8 mouse cellular contexts compared by ENCODE assay signal in the genomic region with DNA sequence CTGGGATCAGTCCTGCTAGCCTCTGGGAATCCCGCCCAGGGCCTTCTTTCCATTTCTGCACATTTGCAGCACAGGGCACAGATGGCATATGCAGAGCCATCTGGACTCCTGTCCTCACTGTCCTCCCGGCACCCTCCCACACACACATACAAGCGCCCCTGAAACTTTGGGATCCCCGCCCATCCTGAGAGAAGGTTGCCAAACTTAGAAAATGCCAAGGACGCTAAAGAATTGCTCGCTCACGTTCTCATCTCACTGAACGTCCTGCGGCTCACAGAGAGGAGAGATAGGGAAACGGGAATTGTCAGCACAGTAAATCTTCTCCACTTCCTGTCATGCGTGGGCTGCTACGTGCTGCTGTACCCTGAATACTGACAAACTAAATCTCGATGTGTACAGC. TPM values are rescaled to one million over a fixed set of nuclear protein-coding genes. Genes with fewer than 3 reads are reported as not detected.
DNase-seq lines count a peak whose midpoint lies in the region; ATAC-seq lines count a peak whose summit lies in the region.

No protein-coding gene starts in this region.

- ATAC-seq in limb, embryonic 13.5 days (ENCODE audit: low FRiP score, low read depth) = no peak

- no peaks in the 10 kb centered on the region for H3K27me3 ChIP-seq in limb, embryonic 13.5 days
- H3K27me3 ChIP-seq in limb, embryonic 10.5 days (ENCODE audit: low read depth, poor library complexity, severe bottlenecking) = no peaks in the 10 kb centered on the region

- H3K4me3 ChIP-seq in limb, embryonic 13.5 days = no peak overlapping the region
- H3K4me3 ChIP-seq in limb, embryonic 10.5 days = no peak overlapping the region

- DNase-seq in limb, embryonic 10.5 days (ENCODE audit: low spot score) = no peak
- peak; percentile 28 for DNase-seq in brain, embryonic 18.5 days (ENCODE audit: low read depth, low spot score)
- peak; percentile 75 to 87 for DNase-seq in frontal cortex, adult 2 months (ENCODE audit: extremely low spot score in 1 of 2, low spot score in 1 of 2)
- DNase-seq in left cerebral cortex, adult 11 months (ENCODE audit: low spot score) = peak; percentile 63
- no peak for DNase-seq in natural killer cell, adult 2 months (ENCODE audit: low spot score in 2 of 2)
- DNase-seq in lung, adult 18-20 months = no peak
- no peak for DNase-seq in heart, adult 18-20 months

- 75% methylated on average over 13 of the region's 13 CpGs for WGBS in limb, embryonic 13.5 days
- WGBS in limb, embryonic 10.5 days = 76% methylated on average over 13 of the region's 13 CpGs

- H3K36me3 ChIP-seq in limb, embryonic 13.5 days = no peaks in the 10 kb centered on the region
- H3K36me3 ChIP-seq in limb, embryonic 10.5 days = peaks cover 9% of the 10 kb centered on the region; the same call in 1 of the 2 replicates

- H3K27ac ChIP-seq in limb, embryonic 13.5 days = no peak overlapping the region
- H3K27ac ChIP-seq in limb, embryonic 10.5 days = no peak overlapping the region

- 0 out of 2 replicates have a peak overlapping the region, but pooled peaks have one; percentile 43 for H3K9ac ChIP-seq in limb, embryonic 13.5 days

- no peaks in the 10 kb centered on the region for H3K9me3 ChIP-seq in limb, embryonic 13.5 days
- H3K9me3 ChIP-seq in limb, embryonic 10.5 days (replicated peaks) = no peaks in the 10 kb centered on the region

- no peaks in the 10 kb centered on the region for H3K4me1 ChIP-seq in limb, embryonic 13.5 days
- H3K4me1 ChIP-seq in limb, embryonic 10.5 days = peaks cover 3% of the 10 kb centered on the region; the same call in 1 of the 2 replicates

- no peak overlapping the region for H3K4me2 ChIP-seq in limb, embryonic 13.5 days (replicated peaks)

RNA-seq across cellular contexts. Expression of gene Nrros, which starts 11.0 kb away (rescaled TPM):
- polyA plus RNA-seq in limb, embryonic 13.5 days (2015; fragmentation: Nextera tagmentation; extraction: Ambion mirVana) = 12.3 and 14.3 TPM in 2 replicates
- 7.5 and 9.7 TPM in 2 replicates for polyA plus RNA-seq in limb, embryonic 10.5 days (2016; fragmentation: Nextera tagmentation; extraction: Ambion mirVana)
- 5.7 and 6.9 TPM in 2 replicates for polyA plus RNA-seq in frontal cortex, adult 2 months (2012; rRNA removed)
- total RNA-seq in heart, adult 18-20 months (2021) = 1 to 10 TPM; 3.6 to 4.9 TPM

RNA-seq across cellular contexts. Expression of gene Bex6, which starts 25.2 kb away (rescaled TPM):
- polyA plus RNA-seq in limb, embryonic 13.5 days (2015; fragmentation: Nextera tagmentation; extraction: Ambion mirVana) = 0.36 TPM in 1 of 2 replicates, not detected in the other
- 0.25 and 0.26 TPM in 2 replicates for polyA plus RNA-seq in limb, embryonic 10.5 days (2016; fragmentation: Nextera tagmentation; extraction: Ambion mirVana)
- not detected in 2 replicates for polyA plus RNA-seq in frontal cortex, adult 2 months (2012; rRNA removed)
- total RNA-seq in heart, adult 18-20 months (2021) = not detected

RNA-seq across cellular contexts. Expression of gene Cep19, which starts 54.8 kb away (rescaled TPM):
- 30.0 and 33.2 TPM in 2 replicates for polyA plus RNA-seq in limb, embryonic 13.5 days (2015; fragmentation: Nextera tagmentation; extraction: Ambion mirVana)
- polyA plus RNA-seq in limb, embryonic 10.5 days (2016; fragmentation: Nextera tagmentation; extraction: Ambion mirVana) = 36.6 and 39.5 TPM in 2 replicates
- 54.8 and 63.1 TPM in 2 replicates for polyA plus RNA-seq in frontal cortex, adult 2 months (2012; rRNA removed)
- total RNA-seq in heart, adult 18-20 months (2021) = 10 to 100 TPM; 10.1 to 10.4 TPM

RNA-seq across cellular contexts. Expression of gene Pigx, which starts 54.9 kb away (rescaled TPM):
- 124 and 126 TPM in 2 replicates for polyA plus RNA-seq in limb, embryonic 13.5 days (2015; fragmentation: Nextera tagmentation; extraction: Ambion mirVana)
- 147 and 150 TPM in 2 replicates for polyA plus RNA-seq in limb, embryonic 10.5 days (2016; fragmentation: Nextera tagmentation; extraction: Ambion mirVana)
- 29.8 and 30.9 TPM in 2 replicates for polyA plus RNA-seq in frontal cortex, adult 2 months (2012; rRNA removed)
- 10 to 100 TPM; 16.7 to 16.9 TPM for total RNA-seq in heart, adult 18-20 months (2021)

Comparison
In these comparisons a context has a peak if more than half of its experiments do, and no peak if none do; other contexts are left out.
1. DNase-seq: peak in brain, embryonic 18.5 days (single experiment), frontal cortex, adult 2 months (2 of 2) and left cerebral cortex, adult 11 months (single experiment); none in limb, embryonic 10.5 days (single experiment), natural killer cell, adult 2 months (0 of 2), lung, adult 18-20 months (0 of 2) and heart, adult 18-20 months (0 of 2).